Mouse (Mus musculus) adipocyte (in vitro differentiated cells): ENCODE results near the gene Alox5ap.

Experiments
- DNase-seq: peaks from one replicate; pipeline ENCODE4 v3.0.0-alpha.2; 2016; ENCODE audit warnings: low spot score

The Alox5ap gene

DNA sequence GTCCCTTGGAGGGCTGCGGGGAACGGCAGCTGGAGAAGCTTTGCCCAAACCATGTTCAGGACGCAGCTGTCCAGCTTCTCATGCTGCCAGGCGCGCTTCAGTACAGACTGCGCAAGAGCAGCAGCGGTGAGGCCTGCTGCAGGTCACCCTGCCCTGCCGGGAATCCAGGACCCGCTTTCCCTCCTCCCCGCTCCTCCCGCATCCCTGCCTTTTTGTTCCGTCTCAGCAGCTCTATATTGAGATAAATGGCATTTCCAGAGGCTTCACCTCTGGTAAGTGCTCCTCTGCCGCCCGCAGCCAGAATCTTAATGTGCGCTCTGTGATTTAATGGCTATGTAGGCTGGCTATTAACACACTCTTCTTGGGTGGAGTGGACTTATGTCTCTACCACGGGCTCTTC lies 5.5 kb upstream of the Alox5ap start:
- no peak for DNase-seq

DNA sequence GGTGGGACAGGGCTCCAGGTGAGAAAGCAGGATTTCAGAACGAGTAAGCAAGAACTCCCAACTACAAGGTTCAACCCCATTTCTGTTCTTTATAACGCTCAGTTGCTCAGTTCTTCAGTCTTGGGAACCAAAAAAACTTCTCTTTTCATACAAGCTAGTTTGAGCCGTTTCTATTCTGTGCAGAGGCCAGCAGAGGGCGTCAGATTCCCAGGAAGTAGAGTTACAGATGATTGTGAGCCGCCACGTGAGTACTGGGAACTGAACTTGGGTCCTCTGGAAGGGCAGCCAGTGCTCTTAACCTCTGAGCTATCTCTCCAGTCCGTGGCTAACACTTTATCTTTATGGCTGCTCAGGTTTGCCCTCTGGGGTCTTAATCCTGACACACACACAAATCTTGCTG lies 3.1 kb upstream of the Alox5ap start:
- DNase-seq = no peak

DNA sequence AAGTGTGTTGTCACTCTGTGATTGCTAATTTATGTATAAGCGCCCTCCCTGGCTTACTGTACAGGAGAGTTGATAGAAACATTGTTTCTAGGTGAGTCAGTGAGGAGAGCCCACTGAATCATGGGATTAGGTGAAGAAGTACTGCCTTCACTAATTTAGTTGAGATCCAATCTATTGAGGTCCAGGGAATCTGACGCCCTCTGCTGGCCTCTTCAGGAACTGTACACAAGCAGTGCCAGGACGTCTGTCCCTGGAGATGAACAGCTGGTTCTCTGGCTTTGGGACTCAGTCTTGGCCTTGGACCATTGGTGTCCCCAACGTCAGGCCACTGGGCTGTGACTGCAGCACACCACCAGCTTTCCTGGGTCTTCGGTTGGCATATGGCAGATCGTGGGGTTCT lies 2.7 kb upstream of the Alox5ap start:
- DNase-seq = peak; percentile 19

DNA sequence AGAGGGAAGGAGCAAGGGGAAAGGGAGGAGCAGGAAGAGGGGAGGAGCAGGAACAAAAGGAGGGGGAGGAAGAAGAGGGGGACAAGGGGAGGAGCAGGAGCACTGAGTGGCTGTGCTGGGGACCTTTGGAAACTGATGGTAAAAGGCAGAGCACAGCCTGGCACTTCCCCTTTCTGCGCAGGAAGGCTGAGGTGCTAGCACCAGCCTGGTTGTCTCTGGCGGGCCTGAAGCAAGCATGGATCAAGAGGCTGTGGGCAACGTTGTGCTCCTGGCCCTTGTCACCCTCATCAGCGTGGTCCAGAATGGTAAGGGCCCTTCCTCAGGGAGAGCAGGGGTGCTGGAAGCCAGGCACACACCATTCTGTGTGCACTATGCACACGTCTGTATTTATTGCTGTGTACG lies 312 bp downstream of the Alox5ap start:
- no peak for DNase-seq

DNA sequence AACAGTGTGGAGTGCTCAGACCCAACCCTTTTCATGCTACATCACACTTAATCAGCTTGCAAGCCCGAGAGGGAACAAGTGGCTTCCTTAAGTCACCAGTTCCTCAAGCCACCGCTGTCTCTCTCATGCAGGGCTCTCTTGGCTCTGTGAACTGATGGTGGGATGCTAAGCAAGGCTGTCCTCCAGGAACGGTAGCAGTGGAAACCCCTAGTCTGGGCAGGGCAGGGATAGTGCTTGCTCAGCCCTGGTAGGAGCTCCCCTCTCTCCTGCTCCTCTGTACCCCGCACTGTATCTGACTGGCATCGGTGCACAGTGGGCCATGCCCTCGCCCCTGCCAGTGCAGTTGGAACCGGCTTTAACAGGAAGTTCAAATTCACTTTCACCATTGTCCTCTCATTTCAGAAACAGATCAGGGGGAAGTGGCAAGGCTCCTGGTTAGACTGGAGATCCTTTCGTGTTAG lies 2.2 kb downstream of the Alox5ap start:
- DNase-seq = no peak

DNA sequence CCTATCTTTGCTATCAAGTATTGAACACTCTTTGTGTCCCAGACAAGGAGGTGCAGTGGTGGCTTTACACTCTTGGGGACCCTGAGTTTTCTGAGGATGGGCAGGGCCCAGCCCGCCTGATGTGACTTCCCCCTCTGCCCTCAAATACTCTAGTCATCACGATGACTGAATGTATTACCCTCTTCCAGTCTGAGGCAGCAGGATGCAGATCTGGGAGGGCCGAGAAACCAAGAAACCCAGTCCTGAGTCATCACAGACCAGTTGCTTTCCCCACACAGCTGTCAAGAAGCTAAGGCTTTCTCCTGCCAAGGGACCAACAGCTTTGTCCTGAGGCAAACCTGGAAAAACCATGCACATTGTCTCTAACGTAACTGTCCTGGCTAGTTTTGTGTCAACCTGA lies 2.9 kb downstream of the Alox5ap start:
- no peak for DNase-seq

DNA sequence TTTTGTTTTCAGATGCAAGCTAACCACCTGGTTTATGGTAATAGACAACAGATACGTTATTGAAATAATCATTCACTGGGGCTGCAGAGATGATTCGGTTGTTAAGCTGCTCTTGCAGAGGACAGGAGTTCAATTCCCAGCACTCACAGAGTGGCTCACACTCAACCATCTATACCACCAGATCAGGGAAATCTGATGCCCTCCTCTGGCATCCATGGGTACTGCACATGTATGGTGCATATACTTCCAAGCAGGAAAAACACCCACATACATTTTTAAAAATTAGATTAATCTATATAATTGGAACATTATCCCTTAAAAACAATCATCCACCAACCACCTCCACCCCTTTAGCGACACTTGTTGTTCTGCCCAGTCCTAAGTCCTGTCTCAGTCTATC lies 6.7 kb downstream of the Alox5ap start:
- DNase-seq = no peak

DNA sequence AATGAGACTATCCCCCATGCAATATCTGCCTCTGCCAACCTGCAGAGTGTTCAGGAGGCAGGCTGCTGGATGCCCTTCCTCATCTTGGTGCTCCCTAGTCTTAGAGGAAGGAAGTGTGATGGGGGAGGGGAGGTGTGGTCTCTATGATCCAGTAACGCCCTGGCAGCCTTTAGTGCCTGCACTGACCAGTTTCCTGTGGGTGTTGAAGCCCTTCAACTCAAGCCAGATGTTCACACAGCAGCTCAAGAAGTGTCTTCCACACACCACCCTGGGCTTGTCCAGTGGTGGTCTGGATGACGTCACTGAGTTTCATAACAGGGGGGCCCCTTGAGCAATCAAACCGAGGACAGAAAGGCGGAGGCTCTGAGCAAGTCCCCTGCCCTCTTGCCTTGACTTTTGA lies 8.0 kb downstream of the Alox5ap start:
- DNase-seq = no peak

DNA sequence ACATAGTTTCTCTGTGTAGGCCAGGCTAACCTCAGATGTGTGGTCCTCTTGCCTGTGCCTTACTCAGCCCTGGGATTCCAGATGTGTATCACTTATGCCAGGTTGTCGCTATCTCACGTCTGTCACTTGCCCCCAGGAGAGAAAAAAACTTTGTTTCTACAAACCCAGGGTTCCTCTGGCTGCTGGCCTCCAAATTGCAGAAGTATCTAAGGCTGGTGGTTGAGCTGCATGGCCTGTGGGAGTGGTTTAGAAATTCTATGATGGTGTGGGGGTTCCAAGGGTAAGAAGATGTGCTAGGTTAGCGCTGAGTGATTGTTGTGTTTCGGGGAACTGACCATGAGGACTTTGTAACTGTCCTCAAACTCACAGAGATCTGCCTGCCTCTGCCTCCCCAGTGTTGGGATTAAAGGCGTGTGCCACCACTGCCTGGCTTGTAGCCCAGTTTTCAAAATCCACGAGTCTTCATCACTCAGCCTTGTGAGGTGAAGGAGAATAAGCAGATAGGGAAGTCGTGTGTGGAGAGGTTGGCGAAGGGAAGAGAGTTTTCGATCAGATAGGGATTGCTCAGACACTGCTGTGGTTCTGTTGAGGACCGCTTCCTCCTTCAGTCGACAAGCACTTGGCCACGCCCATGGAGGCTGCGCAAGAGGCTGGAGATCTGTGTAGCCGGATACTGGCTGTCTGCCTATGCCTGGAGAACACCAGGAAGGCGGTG lies 10.0 kb downstream of the Alox5ap start:
- no peak for DNase-seq

DNA sequence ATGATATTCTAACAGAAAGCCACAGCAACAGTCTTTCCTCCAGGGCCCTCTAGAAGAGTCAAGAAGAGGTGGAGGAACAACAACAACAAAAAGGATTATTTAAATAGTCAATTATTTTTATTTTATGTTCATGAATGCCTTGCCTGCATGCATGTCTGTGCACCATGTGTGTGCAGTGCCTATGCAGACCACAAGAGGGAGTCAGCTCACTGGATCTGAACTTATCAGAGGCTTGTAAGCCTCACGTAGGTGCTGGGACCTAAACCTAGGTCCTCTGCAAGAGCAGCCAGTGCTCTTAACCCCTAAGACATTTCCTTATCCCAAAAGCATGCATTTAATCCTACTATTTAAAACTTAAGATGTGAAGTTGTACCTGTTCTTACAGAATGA lies 10.5 kb downstream of the Alox5ap start:
- DNase-seq = no peak

DNA sequence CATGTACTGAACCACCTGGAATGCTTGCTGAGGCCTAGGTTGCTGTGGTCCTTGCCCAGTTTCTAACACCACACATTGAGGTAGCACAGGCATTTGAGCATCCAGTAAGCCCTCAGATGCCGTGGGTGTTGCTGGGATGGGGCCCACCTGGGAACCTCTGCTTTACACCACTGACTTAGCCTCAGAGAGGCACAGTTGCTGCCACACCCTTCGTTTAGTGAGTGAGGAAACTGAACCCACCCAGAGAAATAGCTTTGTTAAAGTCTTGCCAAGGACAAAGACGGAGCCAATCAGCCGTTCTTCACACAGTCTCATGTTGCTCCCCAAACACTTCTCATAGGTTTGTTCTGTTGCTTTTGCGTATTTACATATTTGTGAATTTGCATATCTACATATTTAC lies 13.0 kb downstream of the Alox5ap start:
- no peak for DNase-seq

DNA sequence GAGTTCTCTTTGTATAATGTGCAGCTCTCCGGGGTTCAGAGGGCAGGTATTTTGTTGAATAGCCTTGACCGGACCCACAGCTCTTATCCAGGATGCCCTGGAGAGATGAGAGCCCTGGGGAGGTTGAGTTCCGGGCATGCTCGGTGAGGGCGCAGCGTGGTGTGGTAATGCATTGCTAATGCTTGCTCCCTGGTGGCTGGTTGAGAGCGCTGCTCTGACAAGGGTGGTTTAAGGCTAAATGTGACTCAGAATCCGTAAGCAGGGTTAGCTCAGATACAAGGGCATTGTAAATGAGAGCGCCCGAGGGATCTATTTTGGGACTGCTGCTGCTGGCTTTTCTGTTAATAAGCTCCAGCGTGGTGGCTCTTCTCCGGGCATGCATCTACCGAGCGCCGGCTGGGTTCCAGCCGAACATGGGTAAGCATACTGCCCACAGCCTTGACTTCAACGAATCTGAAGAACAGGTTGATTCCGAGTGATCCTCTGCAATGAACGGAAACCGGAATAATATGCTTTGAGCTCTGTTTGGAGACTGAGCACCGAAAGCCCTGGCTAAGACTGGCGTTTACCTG lies 14.8 kb downstream of the Alox5ap start:
- no peak for DNase-seq

DNA sequence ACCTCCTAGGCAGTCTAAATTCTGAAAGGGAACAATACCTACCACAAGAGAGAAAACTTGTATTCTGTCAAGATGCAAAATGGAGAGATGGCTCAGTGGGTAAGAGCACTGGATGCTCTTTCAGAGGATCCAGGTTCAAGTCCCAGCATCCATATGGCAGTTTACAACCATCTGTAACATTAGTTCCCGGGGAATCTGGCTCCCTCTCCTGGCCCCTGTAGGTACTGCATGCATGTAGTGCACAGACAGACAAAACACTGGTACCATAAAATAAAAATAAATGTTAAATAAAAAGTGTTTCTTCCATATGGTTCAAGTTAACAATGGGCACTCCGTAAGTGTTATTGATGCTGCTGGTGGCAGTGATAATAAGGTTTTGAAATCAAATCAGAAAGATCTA lies 18.4 kb downstream of the Alox5ap start:
- peak; percentile 34 for DNase-seq

DNA sequence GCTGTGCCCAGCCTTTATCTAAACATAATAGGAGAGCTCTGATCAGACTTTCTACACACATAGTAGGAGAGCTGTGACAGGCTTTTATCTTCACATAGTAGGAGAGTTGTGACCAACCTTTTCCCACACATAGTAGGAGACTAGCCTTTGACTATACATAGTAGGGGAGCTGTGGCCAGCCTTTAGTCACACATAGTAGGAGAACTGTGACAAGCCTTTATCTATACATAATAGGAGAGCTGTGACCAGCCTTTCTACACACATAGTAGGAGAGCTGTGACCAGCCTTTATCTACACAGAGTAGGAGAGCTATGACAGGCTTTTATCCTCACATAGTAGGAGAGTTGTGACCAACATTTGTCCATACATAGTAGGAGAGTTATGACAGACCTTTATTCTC lies 19.3 kb downstream of the Alox5ap start:
- DNase-seq = no peak

DNA sequence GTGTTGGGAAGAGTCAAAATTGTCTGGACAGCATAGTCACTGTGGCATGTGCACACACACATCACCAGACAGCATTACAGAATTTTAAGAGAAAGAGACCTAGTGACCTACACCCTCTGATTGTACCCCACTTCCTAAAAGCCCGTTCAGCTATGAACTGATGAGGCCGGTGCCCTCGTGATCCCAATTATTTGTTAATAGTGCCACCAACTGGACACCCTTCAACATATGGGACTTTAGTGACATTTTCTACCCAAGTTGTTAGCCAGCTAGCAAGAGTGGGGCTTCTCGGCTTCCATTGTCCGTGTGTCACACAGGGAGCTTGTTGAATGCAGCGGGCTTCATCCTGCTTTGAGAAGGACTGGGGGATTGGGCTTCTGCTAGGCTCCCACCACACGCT lies 21.5 kb downstream of the Alox5ap start:
- DNase-seq = peak; percentile 48

DNA sequence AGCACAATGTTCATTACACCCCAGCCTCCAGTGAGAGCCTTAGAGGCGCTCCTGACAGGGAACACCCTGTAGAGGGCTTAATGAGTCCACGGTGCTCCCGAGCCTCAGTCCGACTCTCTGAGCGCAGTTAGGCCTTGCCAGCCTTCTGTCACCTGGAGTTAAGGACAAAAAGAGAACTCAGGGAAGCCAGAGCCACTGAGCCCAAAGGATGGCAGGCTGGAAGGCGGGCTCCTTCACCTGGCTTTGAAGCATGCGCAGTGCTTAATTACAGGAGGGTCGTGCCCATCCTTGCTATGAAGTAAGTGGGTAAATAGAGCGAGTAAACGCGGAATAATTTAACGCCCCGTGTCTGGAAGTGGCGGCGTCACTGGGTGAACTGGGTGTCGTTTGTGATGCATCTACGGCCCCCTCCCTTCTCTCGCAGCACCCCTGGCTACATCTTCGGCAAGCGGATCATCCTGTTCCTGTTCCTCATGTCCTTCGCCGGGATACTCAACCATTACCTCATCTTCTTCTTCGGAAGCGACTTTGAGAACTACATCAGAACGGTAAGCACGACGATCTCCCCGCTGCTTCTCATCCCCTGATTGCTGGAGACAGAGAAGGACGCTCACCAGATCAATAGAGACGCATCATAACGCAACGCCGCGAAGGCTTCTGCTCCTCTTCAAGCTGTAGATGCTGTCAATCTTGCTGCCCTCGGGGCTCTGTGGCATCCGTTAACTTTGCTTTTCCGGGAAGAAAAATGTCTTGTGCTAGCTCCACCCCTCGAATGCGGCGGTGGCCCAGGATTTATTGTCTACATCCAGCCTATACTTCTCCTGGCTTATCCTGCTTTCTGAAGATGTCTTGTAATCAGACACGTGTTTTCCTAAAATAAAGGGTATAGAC lies 22.8 kb downstream of the Alox5ap start:
- no peak for DNase-seq

DNA sequence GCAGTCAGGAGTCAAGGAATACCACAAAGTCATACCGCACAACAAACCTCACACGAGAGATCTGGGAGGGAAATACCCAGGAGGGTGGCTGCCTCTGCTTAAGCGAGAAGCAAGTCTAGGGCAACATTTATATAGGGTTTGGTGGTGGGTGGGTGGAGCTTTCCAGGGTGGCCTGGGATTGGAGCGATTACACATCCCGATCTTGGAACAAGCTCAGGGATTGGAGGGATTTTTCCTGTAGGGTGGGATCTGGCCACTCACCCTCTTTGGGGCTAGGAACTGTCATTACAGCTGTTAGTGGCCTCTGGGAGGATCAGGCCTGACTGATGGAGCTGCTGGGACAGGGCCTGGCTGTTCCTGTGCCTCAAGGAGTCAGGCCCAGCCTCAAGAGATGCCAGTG lies 26.7 kb downstream of the Alox5ap start:
- no peak for DNase-seq

DNA sequence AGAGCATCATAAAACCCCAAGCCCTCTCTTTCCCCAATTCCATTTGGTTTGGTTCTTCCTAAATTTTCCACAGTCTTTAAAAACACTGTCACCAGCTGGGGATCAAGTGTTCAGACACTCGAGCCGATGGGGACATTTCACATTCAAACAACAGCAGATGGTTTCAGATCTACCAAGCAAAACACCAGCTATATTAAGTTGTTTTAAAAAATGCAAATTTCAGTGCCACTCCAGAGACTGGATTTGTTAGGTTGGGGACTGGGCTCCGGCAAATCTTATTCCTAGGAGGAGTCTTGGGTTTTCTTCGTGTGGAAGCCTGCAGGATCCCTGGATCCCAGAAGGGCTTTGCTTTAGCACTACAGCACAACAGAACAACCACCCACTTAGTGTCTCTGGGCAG lies 28.5 kb downstream of the Alox5ap start:
- no peak for DNase-seq

DNA sequence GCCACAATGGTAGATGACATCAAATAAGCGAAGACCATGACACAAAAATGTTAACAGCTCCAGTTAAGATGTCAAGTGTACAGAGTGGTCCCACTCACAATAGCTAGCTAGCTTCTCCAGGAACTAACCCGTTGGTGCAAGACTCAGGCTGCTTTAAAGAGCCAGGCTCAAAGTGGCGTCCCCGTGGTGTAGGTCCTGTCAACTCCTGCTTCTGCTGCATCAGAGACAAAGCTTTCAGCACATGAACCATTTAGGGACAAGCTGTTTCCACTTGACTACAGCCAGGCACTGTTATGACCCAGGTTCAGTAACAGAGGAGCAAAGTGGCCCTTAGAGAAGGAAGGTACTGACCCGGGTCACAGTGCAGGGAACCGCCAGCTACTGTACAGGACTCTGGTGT lies 32.2 kb downstream of the Alox5ap start:
- no peak for DNase-seq

DNA sequence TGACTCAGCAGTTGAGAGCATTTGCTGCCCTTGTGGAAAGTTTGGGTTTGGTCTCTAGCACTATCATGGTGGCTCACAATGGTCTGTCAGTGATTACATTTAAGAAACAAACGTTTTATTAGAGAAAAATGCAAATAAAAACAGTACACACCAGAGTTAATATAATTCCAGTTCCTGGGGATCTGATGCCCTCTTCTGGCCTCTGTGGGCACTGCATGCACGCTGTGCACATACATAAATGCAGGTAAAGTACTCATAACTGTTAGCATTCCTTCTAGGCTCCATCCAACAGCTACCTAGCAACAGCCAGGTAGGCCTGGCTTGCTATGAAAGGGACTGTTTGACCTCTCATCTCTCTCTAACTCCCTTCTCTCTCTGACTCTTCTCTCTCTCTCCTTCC lies 32.9 kb downstream of the Alox5ap start:
- no peak for DNase-seq

DNA sequence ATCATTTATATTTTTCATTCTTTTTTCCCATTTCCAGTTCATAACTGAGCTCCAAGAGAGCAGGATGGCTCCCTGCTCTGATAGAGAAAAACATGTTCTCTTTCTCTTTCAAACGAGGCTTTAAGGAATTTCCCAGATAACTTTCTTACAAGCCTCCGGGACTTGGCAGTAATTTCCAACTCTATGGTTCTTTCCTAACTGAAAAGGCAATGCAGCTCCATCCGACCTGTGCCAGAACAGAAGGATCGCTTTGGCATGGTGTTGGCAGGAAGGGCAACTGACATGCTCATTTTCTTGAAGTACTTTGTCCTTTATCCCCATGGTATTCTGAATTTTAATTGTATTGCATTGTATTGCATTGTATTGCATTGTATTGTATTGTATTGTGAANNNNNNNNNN lies 33.7 kb downstream of the Alox5ap start:
- no peak for DNase-seq

DNA sequence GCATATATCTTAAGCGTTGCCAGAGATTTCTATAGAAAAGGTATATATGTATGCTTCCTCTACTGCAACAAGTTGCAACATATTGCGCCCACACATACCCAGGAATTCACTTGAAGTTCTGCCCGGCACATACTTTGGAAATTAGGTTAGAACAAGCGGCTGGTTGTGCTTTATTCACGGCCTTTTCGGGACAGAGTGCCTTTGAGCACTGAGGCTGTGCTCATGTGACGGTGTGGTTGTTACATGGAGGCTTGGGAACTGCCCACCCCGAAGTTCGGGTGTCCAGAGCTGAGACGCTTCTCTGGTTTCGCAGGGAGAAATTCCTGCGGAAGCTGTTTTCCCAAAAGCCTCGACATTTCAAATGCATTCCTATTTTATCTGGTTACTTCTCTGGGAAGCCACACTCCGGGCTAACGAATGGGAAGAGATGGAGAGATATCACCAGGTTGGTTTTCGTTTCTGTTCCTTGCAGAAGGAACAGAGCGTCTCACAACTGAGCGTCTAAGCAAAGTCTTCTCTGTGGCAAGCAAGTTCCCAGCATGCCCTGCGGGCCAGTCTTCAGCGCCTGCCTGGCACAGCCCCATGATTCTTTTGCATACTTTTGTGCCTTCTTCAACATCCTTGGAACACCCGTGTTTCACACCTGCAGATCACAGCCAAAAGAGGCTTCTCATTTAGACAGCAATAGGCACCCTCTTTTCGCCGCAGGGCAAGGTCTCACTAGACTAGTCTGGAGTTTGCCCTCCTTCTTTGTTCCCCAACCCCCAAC lies 48.5 kb downstream of the Alox5ap start:
- DNase-seq = peak; percentile 59
